In the genomic region with DNA sequence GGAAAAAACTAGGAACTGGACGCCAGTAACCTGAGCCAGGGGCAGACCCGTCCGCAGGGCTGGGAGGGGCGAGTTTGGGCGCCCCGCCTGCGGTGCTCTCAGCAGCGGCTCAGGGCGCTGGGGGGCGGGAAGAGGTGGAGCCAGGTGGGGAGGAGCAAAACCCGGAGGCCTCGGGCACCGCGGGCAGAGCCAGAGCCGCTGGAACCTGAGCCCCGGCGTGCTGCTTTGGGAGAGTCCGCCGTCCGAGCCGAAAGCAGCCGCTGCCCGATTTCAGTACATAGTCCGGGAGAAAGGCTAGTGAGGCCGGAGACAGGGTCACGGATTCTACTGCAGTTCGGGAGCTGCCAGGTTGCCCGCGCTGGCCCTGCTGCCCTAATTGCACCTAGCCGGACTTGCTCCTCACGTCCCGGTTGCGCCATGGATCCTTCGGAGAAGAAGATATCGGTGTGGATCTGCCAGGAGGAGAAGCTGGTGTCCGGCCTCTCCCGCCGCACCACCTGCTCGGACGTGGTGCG, we compare ENCODE assay signal across 8 mouse cellular contexts. TPM values are rescaled to one million over a fixed set of nuclear protein-coding genes. Genes with fewer than 3 reads are reported as not detected.
DNase-seq lines count a peak whose midpoint lies in the region; ATAC-seq and TF ChIP-seq lines count a peak whose summit lies in the region.

A gene (plus strand): TSS at position 186 of the 515 bp plus-strand sequence.

- peak; percentile 73; the same call in 1 of the 2 replicates for ATAC-seq in forebrain, embryonic 12.5 days (ENCODE audit: low FRiP score)
- peak; percentile 94 for ATAC-seq in heart, embryonic 16.5 days (replicated peaks; ENCODE audit: extremely low read depth, insufficient read depth, low FRiP score)
- ATAC-seq in lung, postnatal 0 days: peak; percentile 97

- no peaks in the 10 kb centered on the region for H3K36me3 ChIP-seq in forebrain, embryonic 12.5 days (replicated peaks)
- no peaks in the 10 kb centered on the region for H3K36me3 ChIP-seq in heart, embryonic 16.5 days (ENCODE audit: control insufficient read depth, insufficient read depth)
- H3K36me3 ChIP-seq in lung, postnatal 0 days (ENCODE audit: insufficient read depth, low read length): no peaks in the 10 kb centered on the region

- H3K27ac ChIP-seq in bone marrow, adult 2 months (ENCODE audit: control insufficient read depth, insufficient read depth, low read depth, low read length, poor library complexity): no peak within 1 kb of the TSS
- no peak within 1 kb of the TSS for H3K27ac ChIP-seq in forebrain, embryonic 12.5 days
- peak within 1 kb of the TSS; percentile 5; the same call in 1 of the 2 replicates for H3K27ac ChIP-seq in heart, embryonic 16.5 days (ENCODE audit: low read length)
- H3K27ac ChIP-seq in lung, postnatal 0 days (ENCODE audit: low read length): peak within 1 kb of the TSS; percentile 51

- TF ChIP-seq EP300 in lung, postnatal 0 days (IDR thresholded peaks at IDR 0.05): no peak

- peak within 1 kb of the TSS; percentile 3 for H3K4me3 ChIP-seq in bone marrow, adult 2 months (replicated peaks; ENCODE audit: control insufficient read depth, low read depth, low read length)
- peak within 1 kb of the TSS; percentile 45 for H3K4me3 ChIP-seq in forebrain, embryonic 12.5 days (replicated peaks)
- H3K4me3 ChIP-seq in heart, embryonic 16.5 days (ENCODE audit: low read length): peak within 1 kb of the TSS; percentile 65
- peak within 1 kb of the TSS; percentile 47 for H3K4me3 ChIP-seq in lung, postnatal 0 days (ENCODE audit: low read depth, low read length)

- H3K4me1 ChIP-seq in bone marrow, adult 2 months (ENCODE audit: control insufficient read depth, insufficient read depth, low read length): no peaks in the 10 kb centered on the region
- H3K4me1 ChIP-seq in forebrain, embryonic 12.5 days: peaks cover 36% of the 10 kb centered on the region
- H3K4me1 ChIP-seq in heart, embryonic 16.5 days (ENCODE audit: control insufficient read depth, insufficient read depth, low read length): peaks cover 6% of the 10 kb centered on the region
- peaks cover 9% of the 10 kb centered on the region; the same call in 1 of the 2 replicates for H3K4me1 ChIP-seq in lung, postnatal 0 days (ENCODE audit: insufficient read depth, low read depth, low read length)

- no peak for TF ChIP-seq POLR2A in bone marrow, adult 2 months (IDR thresholded peaks at IDR 0.05; ENCODE audit: borderline replicate concordance, control insufficient read depth, low read depth, low read length)

- peak within 1 kb of the TSS; percentile 31 for H3K9ac ChIP-seq in forebrain, embryonic 12.5 days
- H3K9ac ChIP-seq in heart, embryonic 16.5 days (ENCODE audit: low read length): peak within 1 kb of the TSS; percentile 70
- H3K9ac ChIP-seq in lung, postnatal 0 days (replicated peaks; ENCODE audit: low read depth): peak within 1 kb of the TSS; percentile 23; the same call in 1 of the 2 replicates

- peak within 1 kb of the TSS; percentile 77 for H3K4me2 ChIP-seq in forebrain, embryonic 12.5 days
- H3K4me2 ChIP-seq in heart, embryonic 16.5 days (ENCODE audit: low read depth, low read length): peak within 1 kb of the TSS; percentile 94
- peak within 1 kb of the TSS; percentile 92 for H3K4me2 ChIP-seq in lung, postnatal 0 days (replicated peaks; ENCODE audit: low read depth, low read length)

- no peak for TF ChIP-seq CTCF in bone marrow, adult 2 months (IDR thresholded peaks at IDR 0.05; ENCODE audit: control insufficient read depth, insufficient read depth, low read length)
- TF ChIP-seq CTCF in lung, postnatal 0 days (IDR thresholded peaks at IDR 0.05): no peak

- H3K9me3 ChIP-seq in forebrain, embryonic 12.5 days: no peaks in the 10 kb centered on the region
- H3K9me3 ChIP-seq in heart, embryonic 16.5 days (replicated peaks; ENCODE audit: control insufficient read depth, low read length): no peaks in the 10 kb centered on the region
- no peaks in the 10 kb centered on the region for H3K9me3 ChIP-seq in lung, postnatal 0 days (ENCODE audit: low read length)

- H3K27me3 ChIP-seq in forebrain, embryonic 12.5 days: peaks cover 71% of the 10 kb centered on the region
- peaks cover 33% of the 10 kb centered on the region for H3K27me3 ChIP-seq in heart, embryonic 16.5 days (ENCODE audit: control insufficient read depth, insufficient read depth, low read length)
- peaks cover 18% of the 10 kb centered on the region for H3K27me3 ChIP-seq in lung, postnatal 0 days (replicated peaks; ENCODE audit: insufficient read depth, low read length)

- 2% methylated on average over 41 of the region's 41 CpGs for WGBS in bone marrow, adult 2 months
- 2% methylated on average over 40 of the region's 41 CpGs for WGBS in forebrain, embryonic 12.5 days
- WGBS in heart, embryonic 16.5 days: under 1% methylated on average over 40 of the region's 41 CpGs
- WGBS in lung, postnatal 0 days: 2% methylated on average over 31 of the region's 41 CpGs

- DNase-seq in ES-CJ7 (ENCODE audit: low read depth, low spot score) (peak; percentile 73), adipocyte (ENCODE audit: low spot score) (no peak)
- peak; percentile 94 for DNase-seq in kidney, postnatal 14 days
- DNase-seq in lung, postnatal 0 days (ENCODE audit: low spot score): peak; percentile 93
- peak; percentile 68 for DNase-seq in retina, embryonic 14.5 days (ENCODE audit: low spot score)

RNA-seq across cellular contexts. Expression of the gene that starts here (rescaled TPM):
- polyA plus RNA-seq in bone marrow, adult 2 months (2011; ENCODE audit: insufficient read depth, insufficient read length, low replicate concordance, missing spikeins): not detected in 2 replicates
- 1.3 and 1.6 TPM in 2 replicates for polyA plus RNA-seq in forebrain, embryonic 12.5 days (2016; fragmentation: Nextera tagmentation; extraction: Ambion mirVana)
- 2.8 and 4.0 TPM in 2 replicates for polyA plus RNA-seq in heart, embryonic 16.5 days (2015; fragmentation: Nextera tagmentation; extraction: Ambion mirVana)
- polyA plus RNA-seq in lung, postnatal 0 days (2015; fragmentation: Nextera tagmentation; extraction: Ambion mirVana): 2.6 and 3.0 TPM in 2 replicates

Comparison
In these comparisons a context has a peak if more than half of its experiments do, and no peak if none do; other contexts are left out.
1. H3K27ac ChIP-seq: peak in heart, embryonic 16.5 days (single experiment) and lung, postnatal 0 days (single experiment); none in bone marrow, adult 2 months (single experiment) and forebrain, embryonic 12.5 days (single experiment).
2. H3K4me3 ChIP-seq: peak in every context shown above with its lines; median percentile 65 in heart, embryonic 16.5 days; 47 in lung, postnatal 0 days; 45 in forebrain, embryonic 12.5 days; 3 in bone marrow, adult 2 months.
3. Peak in every context shown above with its lines, with median percentiles within 50 percentile points of each other: ATAC-seq, H3K4me2 ChIP-seq and H3K9ac ChIP-seq.